Mouse (Mus musculus) lung, embryonic 14.5 days (tissue): ENCODE data around the gene Myrf. TPM values are rescaled to one million over a fixed set of nuclear protein-coding genes. Genes with fewer than 3 reads are reported as not detected.

Experiments
- ATAC-seq: fragments of 200-750 bp; cut with Nextera tagmentation; 2 replicates; pipeline ENCODE4 v1.8.0; 2017; ENCODE audit warnings: mild to moderate bottlenecking, moderate TSS enrichment, moderate library complexity; ENCODE audit not compliant: insufficient read depth
- DNase-seq: peaks from one replicate; pipeline ENCODE4 v3.0.0-alpha.2; 2015
- H3K27ac ChIP-seq: fragments of 300-500 bp; sonication (generic); 2 replicates; pipeline ENCODE4 v1.5.1; 2014; ENCODE audit warnings: low read depth, mild to moderate bottlenecking, moderate library complexity
- H3K27me3 ChIP-seq: fragments of 300-500 bp; sonication (generic); 2 replicates; pipeline ENCODE4 v1.6.1; 2014; ENCODE audit warnings: low read length, control low read depth; ENCODE audit not compliant: insufficient read depth
- H3K36me3 ChIP-seq: fragments of 300-500 bp; sonication (generic); 2 replicates; pipeline ENCODE4 v1.6.1; 2014; ENCODE audit warnings: control low read depth; ENCODE audit not compliant: insufficient read depth
- H3K4me1 ChIP-seq: fragments of 300-500 bp; sonication (generic); 2 replicates; pipeline ENCODE4 v1.6.1; 2014; ENCODE audit warnings: antibody characterized with exemption, control low read depth; ENCODE audit not compliant: insufficient read depth
- H3K4me2 ChIP-seq: fragments of 300-500 bp; sonication (generic); 2 replicates; pipeline ENCODE4 v1.6.1; 2014; ENCODE audit warnings: mild to moderate bottlenecking
- H3K4me3 ChIP-seq: fragments of 300-500 bp; sonication (generic); 2 replicates; pipeline ENCODE4 v1.5.1; 2014; ENCODE audit warnings: low read depth, low read length
- H3K9ac ChIP-seq: fragments of 300-500 bp; sonication (generic); 2 replicates; pipeline ENCODE4 v1.6.1; 2014
- H3K9me3 ChIP-seq: fragments of 300-500 bp; sonication (generic); 2 replicates; pipeline ENCODE4 v1.6.1; 2016; ENCODE audit warnings: low read depth, low read length, control low read depth
- CTCF ChIP-seq: IDR thresholded peaks from 2 replicates; pipeline ENCODE4 v1.5.1; 2016; ENCODE audit warnings: antibody characterized with exemption, low read depth
- WGBS: fragments of 180-500 bp; shearing (Covaris S2); extraction: QIAGEN DNeasy Blood & Tissue Kit; methylation state at CpG from one replicate; pipeline ENCODE4 v1.1.7; 2014; 5-methylcytosine and 5-hydroxymethylcytosine counted together
- polyA plus RNA-seq: library from polyadenylated mRNA; unstranded; fragments of >200 nt; fragmentation: Nextera tagmentation; extraction: Ambion mirVana; gene quantifications from 2 replicates; pipeline ENCODE4 v1.2.1, GENCODE M21; 2014

Myrf gene
- polyA plus RNA-seq, 1 experiment from 2014 or later: 14.1 TPM

GRCm38 (mm10) chr19:10270356-10270755 lies 29.8 kb upstream of the Myrf start:
- Histone ChIP-seq H3K27ac (no peak overlapping the region), H3K4me1 (peaks cover 18% of the 10 kb centered on the region; the same call in 1 of the 2 replicates), H3K9ac (no peak overlapping the region), H3K27me3 (no peaks in the 10 kb centered on the region), H3K4me2 (no peak overlapping the region), H3K36me3 (no peaks in the 10 kb centered on the region), H3K4me3 (no peak overlapping the region), H3K9me3 (no peaks in the 10 kb centered on the region)
- ATAC-seq (no peak), DNase-seq (no peak)
- WGBS: 80% methylated on average over 5 of the region's 5 CpGs
- no peak for TF ChIP-seq CTCF

GRCm38 (mm10) chr19:10268851-10269250 lies 28.3 kb upstream of the Myrf start:
- 79% methylated on average over 15 of the region's 15 CpGs for WGBS
- DNase-seq (no peak), ATAC-seq (no peak)
- no peaks in the 10 kb centered on the region for H3K27me3 ChIP-seq
- no peaks in the 10 kb centered on the region for H3K9me3 ChIP-seq
- no peak for TF ChIP-seq CTCF
- H3K27ac ChIP-seq: no peak overlapping the region
- H3K4me3 ChIP-seq: no peak overlapping the region
- H3K4me2 ChIP-seq: no peak overlapping the region
- no peaks in the 10 kb centered on the region for H3K36me3 ChIP-seq
- no peak overlapping the region for H3K9ac ChIP-seq
- peaks cover 16% of the 10 kb centered on the region; the same call in 1 of the 2 replicates for H3K4me1 ChIP-seq

DNA sequence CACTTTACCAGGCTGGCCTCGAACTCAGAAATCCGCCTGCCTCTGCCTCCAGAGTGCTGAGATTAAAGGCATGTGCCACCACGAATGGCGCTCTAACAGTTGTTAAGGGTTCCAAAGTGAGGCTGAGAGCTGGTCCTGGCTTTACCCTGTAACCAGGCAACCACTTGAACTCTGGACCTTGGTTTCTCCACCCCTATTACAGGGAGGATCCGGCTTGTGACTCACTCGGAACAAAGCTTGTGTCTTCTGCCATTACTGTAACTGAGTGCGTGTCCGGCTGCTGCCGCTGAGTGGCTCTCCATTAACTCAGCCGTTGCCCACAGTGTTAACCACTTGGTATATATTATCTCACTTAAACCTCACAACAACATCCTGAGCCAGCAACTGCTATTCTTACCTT lies 27.4 kb upstream of the Myrf start:
- DNase-seq (no peak), ATAC-seq (no peak)
- Histone ChIP-seq H3K9ac (no peak overlapping the region), H3K4me3 (no peak overlapping the region), H3K4me2 (no peak overlapping the region), H3K27me3 (no peaks in the 10 kb centered on the region), H3K27ac (no peak overlapping the region), H3K4me1 (peaks cover 11% of the 10 kb centered on the region; the same call in 1 of the 2 replicates), H3K36me3 (no peaks in the 10 kb centered on the region), H3K9me3 (no peaks in the 10 kb centered on the region)
- 82% methylated on average over 10 of the region's 10 CpGs for WGBS
- no peak for TF ChIP-seq CTCF

GRCm38 (mm10) chr19:10267057-10267456 lies 26.5 kb upstream of the Myrf start:
- H3K9me3 ChIP-seq: no peaks in the 10 kb centered on the region
- no peak for DNase-seq
- H3K27ac ChIP-seq: peak overlapping the region; percentile 74
- no peaks in the 10 kb centered on the region for H3K36me3 ChIP-seq
- ATAC-seq: 0 out of 2 replicates have a peak, but pooled peaks have one; percentile 10
- no peaks in the 10 kb centered on the region for H3K27me3 ChIP-seq
- H3K9ac ChIP-seq: no peak overlapping the region
- TF ChIP-seq CTCF: no peak
- no peak overlapping the region for H3K4me2 ChIP-seq
- 31% methylated on average over 15 of the region's 15 CpGs for WGBS
- peaks cover 7% of the 10 kb centered on the region; the same call in 1 of the 2 replicates for H3K4me1 ChIP-seq
- H3K4me3 ChIP-seq: no peak overlapping the region

DNA sequence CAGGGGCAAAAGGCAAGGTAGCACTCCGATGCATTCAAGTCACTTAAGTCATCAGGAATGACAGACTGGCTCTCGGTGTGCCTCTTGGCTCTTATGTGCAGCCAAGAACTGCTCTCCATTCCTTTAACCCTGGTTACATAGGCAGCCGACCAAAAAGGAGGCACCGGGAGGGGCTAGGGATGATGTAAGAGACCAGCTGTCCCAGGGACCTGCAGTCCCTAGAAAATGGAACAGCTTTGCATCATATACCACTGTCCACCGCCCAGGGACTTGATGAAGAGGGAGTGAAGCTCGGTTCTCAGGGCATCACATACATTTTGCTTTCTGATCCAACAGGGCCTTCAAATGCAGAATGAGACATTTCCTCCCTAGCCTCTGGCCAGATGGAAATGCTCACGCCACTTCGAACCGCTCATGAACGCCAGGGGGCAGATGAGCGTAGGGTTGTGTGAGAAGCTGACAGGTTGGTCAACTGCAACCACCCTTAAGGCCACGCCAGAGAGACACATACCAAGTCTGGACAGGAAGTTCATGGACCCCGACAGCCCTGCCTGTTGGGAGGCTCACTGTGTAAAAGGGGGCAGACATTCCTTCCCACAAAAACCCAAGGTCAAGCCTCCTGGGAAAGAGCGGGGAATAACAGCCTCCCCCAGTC lies 25.8 kb upstream of the Myrf start:
- no peak overlapping the region for H3K4me2 ChIP-seq

DNA sequence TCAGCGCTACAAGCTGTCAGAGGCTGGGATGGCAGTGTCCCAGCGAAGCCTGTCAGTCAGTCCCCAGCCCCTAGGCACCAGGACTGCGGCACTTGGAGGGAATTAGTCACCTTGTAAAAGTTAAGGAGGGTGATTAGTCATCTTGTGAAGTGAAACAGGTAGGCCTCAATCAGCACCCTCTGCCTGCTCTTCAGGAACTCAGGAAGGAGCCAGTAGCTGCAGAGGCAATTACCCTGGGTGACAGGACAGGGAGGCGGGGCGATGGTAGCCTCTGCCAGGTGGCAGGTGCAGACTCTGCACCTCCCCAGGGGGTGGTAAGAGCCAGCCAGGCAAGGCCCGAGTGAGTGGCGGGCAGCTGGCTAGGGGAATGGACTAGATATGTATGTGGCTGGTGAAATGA lies 20.8 kb upstream of the Myrf start:
- H3K4me3 ChIP-seq: no peak overlapping the region
- H3K27me3 ChIP-seq: no peaks in the 10 kb centered on the region
- no peak for ATAC-seq
- no peak overlapping the region for H3K9ac ChIP-seq
- no peaks in the 10 kb centered on the region for H3K4me1 ChIP-seq
- no peak overlapping the region for H3K4me2 ChIP-seq
- H3K36me3 ChIP-seq: 0 out of 2 replicates have a peak, but pooled peaks cover under 1% of the 10 kb centered on the region
- DNase-seq: no peak
- no peak for TF ChIP-seq CTCF
- 63% methylated on average over 7 of the region's 7 CpGs for WGBS
- no peak overlapping the region for H3K27ac ChIP-seq
- H3K9me3 ChIP-seq: no peaks in the 10 kb centered on the region

More for the DNA sequence above, 25.8 kb upstream of the Myrf start:
- H3K36me3 ChIP-seq: no peaks in the 10 kb centered on the region
- H3K9me3 ChIP-seq: no peaks in the 10 kb centered on the region
- no peaks in the 10 kb centered on the region for H3K27me3 ChIP-seq
- H3K9ac ChIP-seq: no peak overlapping the region
- H3K27ac ChIP-seq: peak overlapping the region; percentile 74
- ATAC-seq (peak; percentile 80), DNase-seq (peak; percentile 95)
- TF ChIP-seq CTCF: peak; percentile 94
- H3K4me3 ChIP-seq: no peak overlapping the region
- 13% methylated on average over 14 of the region's 14 CpGs for WGBS
- H3K4me1 ChIP-seq: peaks cover 7% of the 10 kb centered on the region; the same call in 1 of the 2 replicates

GRCm38 (mm10) chr19:10258279-10259011 lies 17.9 kb upstream of the Myrf start:
- Histone ChIP-seq H3K9ac (no peak overlapping the region), H3K9me3 (no peaks in the 10 kb centered on the region), H3K36me3 (0 out of 2 replicates have a peak, but pooled peaks cover 4% of the 10 kb centered on the region), H3K4me3 (no peak overlapping the region), H3K27ac (no peak overlapping the region), H3K4me1 (no peaks in the 10 kb centered on the region), H3K27me3 (no peaks in the 10 kb centered on the region), H3K4me2 (no peak overlapping the region)
- WGBS: 20% methylated on average over 6 of the region's 6 CpGs
- DNase-seq (peak; percentile 93), ATAC-seq (peak; percentile 55)
- TF ChIP-seq CTCF: peak; percentile 97
